Mouse (Mus musculus) erythroblast, adult 5-6 weeks (primary cell): ENCODE data around the gene Cpa5. TPM values are rescaled to one million over a fixed set of nuclear protein-coding genes. Genes with fewer than 3 reads are reported as not detected.

Experiments used
- ATAC-seq: replicated peaks from 2 replicates; pipeline ENCODE4 v1.8.0; 2016; ENCODE audit warnings: moderate number of reproducible peaks, mild to moderate bottlenecking, moderate TSS enrichment, inconsistent platforms; ENCODE audit not compliant: poor library complexity, low FRiP score, severe bottlenecking
- total RNA-seq, 2 experiments: library from RNA; stranded (forward) in 1 of 2; stranded (reverse) in 1 of 2; fragments of 150-400 nt in 1 of 2; fragments of 200-764, 138-1000 nt in 1 of 2; gene quantifications; 2 replicates each; pipeline versions ENCODE4 v1.2.3 to v1.2.4; 2015 to 2017; ENCODE audit warnings: low replicate concordance in 2 of 2

Cpa5 gene
- total RNA-seq, 2 experiments from 2014 or later, result not detected

GRCm38 (mm10) chr6:30636186-30636842, 25.5 kb downstream of the Cpa5 start:
- ATAC-seq, result no peak

- peak; percentile 90 for ATAC-seq
These were observed 28.0 kb downstream of the Cpa5 start, which contains the start of gene Cpa1 for GRCm38 (mm10) chr6:30638674-30639268. Cpa1 (plus strand) TSS chr6:30639218.

GRCm38 (mm10) chr6:30643694-30644460, 33.1 kb downstream of the Cpa5 start:
- no peak for ATAC-seq

GRCm38 (mm10) chr6:30644462-30644861, 33.7 kb downstream of the Cpa5 start:
- ATAC-seq, result no peak

- no peak for ATAC-seq
These were observed 34.6 kb downstream of the Cpa5 start for GRCm38 (mm10) chr6:30645379-30645778.

- ATAC-seq, result no peak
These were observed 39.0 kb downstream of the Cpa5 start for GRCm38 (mm10) chr6:30649651-30650296.

- ATAC-seq, result no peak
These were observed 41.8 kb downstream of the Cpa5 start for GRCm38 (mm10) chr6:30652425-30653188.

GRCm38 (mm10) chr6:30653518-30653917, 42.7 kb downstream of the Cpa5 start:
- ATAC-seq, result no peak

GRCm38 (mm10) chr6:30654402-30654859, 43.6 kb downstream of the Cpa5 start:
- no peak for ATAC-seq

GRCm38 (mm10) chr6:30654932-30655331, 44.1 kb downstream of the Cpa5 start:
- ATAC-seq, result no peak

- ATAC-seq, result no peak
These were observed 46.5 kb downstream of the Cpa5 start for GRCm38 (mm10) chr6:30657279-30657678.

- ATAC-seq, result no peak
These were observed 47.8 kb downstream of the Cpa5 start for GRCm38 (mm10) chr6:30658619-30659018.

- ATAC-seq, result no peak
These were observed 54.0 kb downstream of the Cpa5 start for GRCm38 (mm10) chr6:30664776-30665175.

- ATAC-seq, result no peak
These were observed 54.5 kb downstream of the Cpa5 start for GRCm38 (mm10) chr6:30665296-30665695.

GRCm38 (mm10) chr6:30666043-30666442, 55.2 kb downstream of the Cpa5 start:
- ATAC-seq, result no peak

GRCm38 (mm10) chr6:30667585-30667984, 56.8 kb downstream of the Cpa5 start:
- ATAC-seq, result no peak

- ATAC-seq, result no peak
These were observed 60.9 kb downstream of the Cpa5 start for GRCm38 (mm10) chr6:30671696-30672095.

GRCm38 (mm10) chr6:30673764-30674561, 63.2 kb downstream of the Cpa5 start:
- peak; percentile 19; the same call in 1 of the 2 replicates for ATAC-seq
